Mouse (Mus musculus): ENCODE data around the gene Zfp931.
"Not testable (repeated sequence)": the region's sequence is repeated elsewhere in the genome, so short reads cannot be mapped to it uniquely, and the experiment has no call there.

Zfp931 gene

DNA sequence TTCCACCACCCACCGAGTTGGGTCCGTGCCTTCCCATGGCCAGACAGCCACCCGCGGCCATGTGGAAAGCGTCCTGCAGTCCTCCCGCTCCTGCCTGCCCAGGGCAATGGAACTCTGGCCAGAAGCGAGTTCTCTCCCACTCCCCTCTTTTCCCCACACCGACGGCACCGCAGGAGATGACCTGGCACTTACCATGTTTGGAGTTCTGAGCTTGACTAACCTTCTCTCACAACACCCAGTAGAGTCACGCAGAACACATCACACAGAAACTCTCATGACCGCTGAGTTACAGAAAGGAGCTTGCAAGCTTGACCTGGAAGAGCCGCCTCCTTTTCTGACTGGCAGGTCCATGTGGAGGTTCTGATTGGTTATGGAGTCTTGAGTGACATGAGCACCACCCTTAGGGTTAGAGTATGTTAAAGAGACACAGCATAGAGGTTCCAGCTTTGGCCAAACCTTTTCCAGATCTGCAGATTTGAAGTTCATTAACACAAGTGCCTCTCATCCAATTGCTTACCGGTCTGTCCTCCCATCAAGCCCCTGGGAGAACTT lies at the start of gene Zfp931:
Gene Zfp931, minus strand, starts transcription at position 311 of the 552 bp plus-strand sequence.
- DNase-seq (ENCODE audit: low spot score in 2 of 2) = not testable (repeated sequence)

GRCm38 (mm10) chr2:178126041-178126820 lies 48.0 kb upstream of the Zfp931 start:
- DNase-seq (ENCODE audit: low spot score in 2 of 2) = no peak

DNA sequence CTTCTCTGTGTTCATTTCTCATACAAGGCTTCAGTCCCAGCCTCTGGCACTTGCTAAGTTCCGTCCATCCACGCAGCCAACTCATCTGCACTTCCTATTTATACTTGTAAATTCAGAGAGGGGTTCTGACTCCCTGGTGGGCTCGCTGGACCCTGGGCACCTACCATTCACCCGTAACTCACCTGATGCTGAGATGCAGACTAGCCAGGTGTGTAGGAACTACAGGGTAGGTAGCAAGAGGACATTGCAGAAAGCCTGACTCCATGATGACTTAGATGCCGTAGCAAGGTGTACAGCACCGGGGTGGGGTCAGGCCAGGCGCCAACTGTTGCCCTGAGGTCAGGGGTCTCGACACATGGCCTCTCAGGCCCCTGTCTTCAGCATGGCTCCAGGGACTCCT lies 47.2 kb upstream of the Zfp931 start:
- DNase-seq (ENCODE audit: low spot score in 2 of 2) = no peak

DNA sequence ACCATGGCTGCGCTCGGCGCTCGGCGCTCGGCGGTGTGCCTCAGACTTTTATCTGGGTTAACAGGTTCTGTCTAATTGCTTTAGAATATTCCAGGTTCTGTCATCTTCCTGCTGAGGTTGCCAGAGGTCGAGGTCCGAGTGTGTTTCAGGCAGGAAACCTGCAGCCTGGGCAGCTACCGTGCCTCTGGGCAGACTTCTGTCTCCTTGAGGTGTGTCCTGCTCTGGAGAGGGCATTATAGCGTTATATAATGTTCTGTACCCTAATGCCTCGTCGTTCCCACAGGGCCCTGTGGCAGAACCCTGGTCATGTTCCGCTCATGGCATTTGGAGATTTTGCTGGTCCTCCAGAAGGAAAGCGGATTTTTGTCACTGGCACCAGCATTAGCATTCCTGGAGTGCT lies 45.2 kb upstream of the Zfp931 start:
- no peak for DNase-seq (ENCODE audit: low spot score in 2 of 2)

DNA sequence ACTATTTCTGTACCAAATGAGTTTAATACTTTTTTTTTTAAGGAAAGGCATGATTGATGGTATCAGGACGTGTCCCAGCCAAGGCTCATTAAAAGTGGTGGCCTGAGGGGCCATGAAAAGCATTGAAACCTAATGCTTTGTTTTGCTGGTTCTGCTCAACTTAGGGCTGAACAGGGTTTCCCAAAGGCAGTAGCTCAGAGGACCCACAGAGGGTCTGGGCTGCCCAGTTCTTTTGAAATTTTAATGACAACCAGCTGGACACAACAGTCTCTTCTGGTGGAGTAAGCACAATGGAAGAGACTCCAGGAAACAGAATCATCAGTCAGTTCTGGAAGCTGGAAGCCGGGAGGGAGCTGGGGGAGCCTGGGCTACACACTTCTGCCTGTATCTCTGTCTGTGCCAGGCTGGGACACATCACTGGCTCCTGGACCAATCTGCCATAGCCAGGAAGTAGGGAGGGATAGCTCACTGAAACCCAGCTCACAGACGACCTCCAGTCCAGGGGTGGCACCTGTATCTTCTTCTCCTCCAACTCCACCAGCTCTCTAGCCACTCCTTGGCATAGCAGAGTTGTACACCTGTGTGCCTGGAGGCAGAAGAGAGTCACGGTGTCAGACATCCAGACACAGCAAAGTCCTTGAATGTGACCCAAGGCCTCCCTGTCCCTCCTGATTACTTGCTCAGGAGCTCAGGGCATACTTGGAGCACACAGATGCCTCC lies 43.8 kb upstream of the Zfp931 start:
- no peak for DNase-seq (ENCODE audit: low spot score in 2 of 2)

DNA sequence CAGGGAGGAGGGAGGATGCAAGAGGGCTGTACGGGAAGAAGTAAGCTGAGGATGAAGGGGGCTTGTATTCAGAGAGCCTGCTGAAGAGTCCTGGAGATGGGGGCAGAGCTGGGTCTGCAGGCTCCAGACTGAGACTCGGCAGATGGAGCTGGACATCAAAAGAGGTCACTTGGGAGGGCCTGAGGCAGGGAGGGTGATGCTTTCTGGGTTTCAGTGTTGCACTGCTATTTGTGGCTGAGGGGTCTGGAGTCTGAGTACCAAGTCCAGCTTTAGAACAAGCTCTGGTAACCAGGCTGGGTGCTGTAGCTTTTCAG lies 43.1 kb upstream of the Zfp931 start:
- no peak for DNase-seq (ENCODE audit: low spot score in 2 of 2)

- DNase-seq (ENCODE audit: low spot score in 2 of 2) = no peak
Measured at GRCm38 (mm10) chr2:178120651-178121374, 42.5 kb upstream of the Zfp931 start.

GRCm38 (mm10) chr2:178120356-178120645 lies 42.0 kb upstream of the Zfp931 start:
- DNase-seq (ENCODE audit: low spot score in 2 of 2) = no peak

- no peak for DNase-seq (ENCODE audit: low spot score in 2 of 2)
Measured at GRCm38 (mm10) chr2:178119561-178120355, 41.5 kb upstream of the Zfp931 start.

GRCm38 (mm10) chr2:178118801-178119560 lies 40.7 kb upstream of the Zfp931 start, which contains the start of gene Phactr3:
Gene Phactr3 (plus strand): TSS chr2:178118975.
- no peak for DNase-seq (ENCODE audit: low spot score in 2 of 2)

- DNase-seq (ENCODE audit: low spot score in 2 of 2) = peak in 1 of 2 experiments; percentile 19
Measured at GRCm38 (mm10) chr2:178117946-178118345, 39.7 kb upstream of the Zfp931 start.

GRCm38 (mm10) chr2:178101957-178102356 lies 23.7 kb upstream of the Zfp931 start:
- DNase-seq (ENCODE audit: low spot score in 2 of 2) = no peak

DNA sequence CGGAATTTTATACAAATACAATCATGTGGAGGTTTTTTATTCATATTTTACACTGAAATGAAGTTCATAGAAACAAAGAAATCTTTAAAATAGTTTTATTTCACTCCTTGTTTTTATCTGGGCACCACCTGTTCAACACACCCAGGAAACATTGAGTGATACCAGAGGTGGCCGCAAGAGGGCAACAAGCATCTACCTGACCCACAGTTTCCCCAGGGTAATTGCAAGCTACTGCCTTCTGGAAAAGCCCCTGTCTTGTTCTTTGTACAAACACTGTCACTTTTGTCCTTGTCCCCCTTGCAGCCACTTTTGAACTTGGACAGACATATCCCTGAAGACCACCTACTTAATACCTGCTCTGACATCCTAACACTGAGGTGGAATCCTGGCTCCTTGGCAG lies 19.7 kb upstream of the Zfp931 start:
- peak in 1 of 2 experiments; percentile 51 for DNase-seq (ENCODE audit: low spot score in 2 of 2)

GRCm38 (mm10) chr2:178089586-178089985 lies 11.3 kb upstream of the Zfp931 start:
- DNase-seq (ENCODE audit: low spot score in 2 of 2) = no peak

GRCm38 (mm10) chr2:178058195-178058594 lies 20.1 kb downstream of the Zfp931 start:
- peak; percentile 31 to 77 for DNase-seq (ENCODE audit: low spot score in 2 of 2)

- not testable (repeated sequence) for DNase-seq (ENCODE audit: low spot score in 2 of 2)
Measured at GRCm38 (mm10) chr2:178027601-178028000, 50.7 kb downstream of the Zfp931 start.

- DNase-seq (ENCODE audit: low spot score in 2 of 2) = not testable (repeated sequence)
Measured at GRCm38 (mm10) chr2:178023861-178024260, 54.4 kb downstream of the Zfp931 start.

DNA sequence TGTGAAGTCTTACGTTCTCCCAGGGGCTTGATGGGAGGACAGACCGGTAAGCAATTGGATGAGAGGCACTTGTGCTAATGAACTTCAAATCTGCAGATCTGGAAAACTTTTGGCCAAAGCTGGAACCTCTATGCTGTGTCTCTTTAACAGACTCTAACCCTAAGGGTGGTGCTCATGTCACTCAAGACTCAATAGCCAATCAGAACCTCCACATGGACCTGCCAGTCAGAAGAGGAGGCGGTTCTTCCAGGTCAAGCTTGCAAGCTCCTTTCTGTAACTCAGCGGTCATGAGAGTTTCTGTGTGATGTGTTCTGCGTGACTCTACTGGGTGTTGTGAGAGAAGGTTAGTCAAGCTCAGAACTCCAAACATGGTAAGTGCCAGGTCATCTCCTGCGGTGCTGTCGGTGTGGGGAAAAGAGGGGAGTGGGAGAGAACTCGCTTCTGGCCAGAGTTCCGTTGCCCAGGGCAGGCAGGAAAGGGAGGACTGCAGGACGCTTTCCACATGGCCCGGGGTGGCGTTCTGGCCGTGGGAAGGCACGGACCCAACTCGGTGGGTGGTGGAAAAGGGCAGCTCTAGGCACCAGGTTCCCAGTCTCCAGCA lies 55.2 kb downstream of the Zfp931 start, which contains the start of gene Zfp971:
Gene Zfp971, plus strand, starts transcription at position 274 of the 601 bp plus-strand sequence.
- peak in 1 of 2 experiments; percentile 16 for DNase-seq (ENCODE audit: low spot score in 2 of 2)

GRCm38 (mm10) chr2:178020773-178021172 lies 57.5 kb downstream of the Zfp931 start:
- not testable (repeated sequence) for DNase-seq (ENCODE audit: low spot score in 2 of 2)

DNA sequence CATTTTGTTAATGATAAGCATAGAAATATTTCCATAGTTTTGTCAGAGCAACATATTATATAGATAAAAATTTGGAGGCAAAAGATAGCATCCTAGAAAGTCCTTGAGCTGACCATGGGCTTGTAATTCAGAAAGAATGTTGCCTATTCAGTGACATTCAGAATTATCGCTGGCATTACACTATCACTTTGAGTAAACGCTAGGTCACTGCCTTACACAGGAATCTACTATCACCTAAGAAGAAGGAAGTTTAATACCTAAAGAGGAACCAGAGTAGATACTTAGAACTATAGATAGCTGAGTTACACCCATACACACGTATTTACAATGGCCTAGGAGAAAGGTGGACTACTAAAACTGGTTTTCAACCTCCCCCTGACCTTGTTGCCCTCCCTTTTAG lies 58.8 kb downstream of the Zfp931 start:
- DNase-seq (ENCODE audit: low spot score in 2 of 2) = not testable (repeated sequence)

Measured in thymus, postnatal 10 days (tissue).